Mouse (Mus musculus) spleen, postnatal 10 days (tissue): ENCODE measurements around the gene Neurod6.
A peak's percentile ranks its signal among the peaks of the same experiment; 100 is the strongest.
"Not testable (repeated sequence)": the region's sequence is repeated elsewhere in the genome, so short reads cannot be mapped to it uniquely, and the experiment has no call there.

ENCODE experiments used
- DNase-seq, 2 experiments: peaks; one replicate each; pipeline ENCODE4 v3.0.0; 2021 to 2022; ENCODE audit warnings: low spot score in 2 of 2

The Neurod6 gene

GRCm38 (mm10) chr6:55680974-55681373 lies at the start of gene Neurod6:
TSS of gene Neurod6 (minus strand) at chr6:55681263.
- no peak for DNase-seq

GRCm38 (mm10) chr6:55717209-55717608 lies 36.1 kb upstream of the Neurod6 start:
- peak; percentile 12 to 43 for DNase-seq

- no peak for DNase-seq
Measured at GRCm38 (mm10) chr6:55715446-55715845, 34.4 kb upstream of the Neurod6 start.

DNA sequence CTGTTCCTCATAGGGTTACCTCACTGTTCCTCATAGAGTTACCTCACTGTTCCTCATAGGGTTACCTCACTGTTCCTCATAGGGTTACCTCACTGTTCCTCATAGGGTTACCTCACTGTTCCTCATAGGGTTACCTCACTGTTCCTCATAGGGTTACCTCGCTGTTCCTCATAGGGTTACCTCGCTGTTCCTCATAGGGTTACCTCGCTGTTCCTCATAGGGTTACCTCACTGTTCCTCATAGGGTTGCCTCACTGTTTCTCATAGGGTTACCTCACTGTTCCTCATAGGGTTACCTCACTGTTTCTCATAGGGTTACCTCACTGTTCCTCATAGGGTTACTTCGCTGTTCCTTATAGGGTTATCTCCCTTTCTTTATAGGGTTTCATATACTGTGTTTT lies 29.9 kb upstream of the Neurod6 start:
- DNase-seq: not testable (repeated sequence)

GRCm38 (mm10) chr6:55704759-55705104 lies 23.7 kb upstream of the Neurod6 start:
- DNase-seq: no peak

GRCm38 (mm10) chr6:55704061-55704758 lies 23.1 kb upstream of the Neurod6 start:
- no peak for DNase-seq

DNA sequence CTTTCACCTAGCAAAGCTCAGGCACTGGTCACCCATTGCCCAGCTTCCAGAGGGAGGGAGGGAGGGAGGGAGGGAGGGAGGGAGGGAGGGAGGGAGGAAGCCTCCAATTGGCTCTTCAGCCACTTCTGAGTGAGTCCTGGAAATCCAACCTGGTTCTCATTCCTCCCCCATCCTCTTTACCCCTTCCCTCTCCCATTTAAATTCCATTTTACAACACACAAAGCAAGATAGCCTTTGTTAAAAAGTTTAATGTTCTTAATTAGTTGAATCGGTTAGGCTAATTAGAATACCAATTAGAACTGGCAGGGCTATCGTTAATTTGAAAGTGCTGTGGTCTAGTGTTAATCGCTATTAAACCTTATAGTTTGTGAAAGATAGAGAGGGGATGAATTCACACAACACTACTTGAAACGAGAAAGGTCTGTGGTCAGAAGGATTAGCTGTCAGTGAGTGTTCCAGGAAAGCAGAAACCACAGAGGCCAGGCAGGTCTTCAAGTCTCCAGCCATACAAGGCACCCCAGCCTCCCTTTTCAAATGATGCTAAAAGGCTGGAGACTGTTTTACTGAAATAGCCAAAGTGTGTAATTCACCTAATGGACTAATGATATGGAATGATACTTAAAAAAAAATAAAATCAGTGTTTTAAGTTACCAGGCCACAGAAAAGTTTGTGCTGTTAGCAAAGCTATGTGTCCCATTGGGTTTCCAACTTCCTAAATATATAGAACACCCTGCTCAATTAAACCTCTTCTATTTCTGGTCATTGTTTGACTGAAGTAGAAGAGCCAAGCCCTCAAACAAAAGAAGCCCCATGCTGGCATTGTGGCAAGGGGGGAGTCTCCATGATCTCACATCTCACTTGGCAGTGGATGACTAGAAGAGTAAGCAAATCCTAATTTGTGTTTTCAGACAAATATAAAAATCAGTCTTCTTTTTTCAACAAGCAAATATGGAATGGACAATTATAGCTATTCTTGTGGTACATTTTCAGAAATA lies 19.6 kb upstream of the Neurod6 start:
- DNase-seq: no peak

DNA sequence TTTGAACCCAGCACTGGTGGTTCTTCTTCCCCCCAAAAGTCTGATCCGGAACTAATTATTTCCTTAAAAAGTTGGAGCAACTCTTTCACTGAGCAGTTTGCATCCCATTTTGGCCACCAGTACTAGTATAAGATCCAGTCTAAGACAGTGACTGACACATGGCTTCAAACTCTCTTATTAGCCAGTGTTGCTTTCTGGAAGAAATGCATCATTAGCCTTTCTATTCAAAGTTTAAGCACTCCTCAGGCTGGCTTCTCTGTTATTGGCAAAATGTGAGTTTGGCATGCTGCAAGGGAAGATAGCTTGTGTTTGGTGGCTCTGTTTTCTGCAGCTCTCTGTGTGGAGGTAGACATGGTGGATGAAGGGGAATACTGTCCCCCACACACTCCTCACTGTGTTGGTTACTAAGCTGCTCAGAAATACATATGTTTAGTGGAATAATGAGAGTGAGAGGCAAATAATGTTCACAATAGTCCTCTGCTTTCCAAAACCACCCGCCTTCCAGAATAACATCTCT lies 9.0 kb upstream of the Neurod6 start:
- DNase-seq: no peak

DNA sequence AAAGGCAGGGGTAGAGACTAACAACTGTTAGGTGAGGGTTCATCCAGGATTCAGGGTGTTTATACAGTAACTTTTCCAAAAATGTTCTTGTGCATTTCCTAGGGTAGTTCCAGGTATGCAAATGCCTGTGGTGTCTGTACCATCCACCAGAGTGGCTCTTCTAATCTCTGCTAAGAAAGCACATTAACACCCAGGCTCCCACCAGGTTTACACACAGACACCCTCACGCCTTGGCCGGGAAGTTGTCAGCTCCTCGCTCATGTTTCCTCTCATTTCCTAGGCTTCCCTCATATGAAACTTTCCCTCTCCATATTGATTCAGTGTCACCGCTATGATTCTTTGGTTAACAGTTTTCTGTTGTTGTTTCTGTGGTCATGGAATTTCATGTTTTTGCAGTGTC lies 2.4 kb upstream of the Neurod6 start:
- DNase-seq: no peak

DNA sequence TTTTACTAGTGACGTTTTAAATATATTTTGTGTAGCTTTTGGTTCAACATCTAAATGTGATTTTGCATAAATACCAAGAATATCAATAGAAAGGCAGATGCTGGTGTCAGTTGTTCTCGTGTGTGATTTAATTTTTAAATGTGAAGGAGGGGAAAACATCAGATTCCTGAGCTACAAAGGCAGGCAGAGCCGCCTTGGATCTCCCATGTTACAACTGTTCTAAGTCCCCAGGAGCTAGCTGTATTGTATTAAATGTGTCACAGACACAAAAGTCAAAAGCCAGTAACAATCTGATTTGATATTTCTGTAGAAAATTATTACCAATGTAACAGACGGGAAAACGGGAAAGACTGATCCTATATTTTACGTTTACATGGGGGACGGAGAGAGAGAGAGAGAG lies 1.8 kb upstream of the Neurod6 start:
- DNase-seq: no peak

DNA sequence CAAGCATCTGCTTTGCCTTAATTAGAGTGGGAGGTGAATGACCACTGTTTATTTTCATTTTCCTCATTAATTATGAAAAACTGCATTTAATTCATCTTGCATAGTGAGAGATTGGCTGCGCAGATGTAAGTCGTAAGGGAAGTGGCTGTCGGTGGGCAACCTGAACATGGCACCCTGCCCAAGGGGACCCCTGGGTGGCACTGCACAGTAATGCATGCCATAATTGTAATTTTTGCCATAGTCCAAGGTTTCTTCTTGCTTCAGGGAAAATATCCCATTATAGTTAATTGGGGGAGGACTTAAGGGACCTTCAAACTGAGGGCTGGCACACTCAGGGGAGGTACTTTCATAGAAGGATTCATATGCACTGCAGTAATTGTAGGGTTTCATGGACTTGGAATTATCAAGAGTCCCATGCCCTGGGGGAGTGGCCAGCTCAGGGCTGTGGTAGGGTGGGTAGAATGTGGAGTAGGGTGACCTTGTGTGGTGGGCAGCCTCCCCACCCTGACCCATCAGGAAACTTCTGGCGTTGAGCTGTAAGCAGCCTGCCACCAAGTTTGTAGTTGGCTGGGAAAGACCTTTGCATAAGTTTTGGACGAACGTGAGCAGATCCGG lies 2.4 kb downstream of the Neurod6 start:
- DNase-seq: no peak

- DNase-seq: no peak
Measured at GRCm38 (mm10) chr6:55677326-55677725, 3.7 kb downstream of the Neurod6 start.

DNA sequence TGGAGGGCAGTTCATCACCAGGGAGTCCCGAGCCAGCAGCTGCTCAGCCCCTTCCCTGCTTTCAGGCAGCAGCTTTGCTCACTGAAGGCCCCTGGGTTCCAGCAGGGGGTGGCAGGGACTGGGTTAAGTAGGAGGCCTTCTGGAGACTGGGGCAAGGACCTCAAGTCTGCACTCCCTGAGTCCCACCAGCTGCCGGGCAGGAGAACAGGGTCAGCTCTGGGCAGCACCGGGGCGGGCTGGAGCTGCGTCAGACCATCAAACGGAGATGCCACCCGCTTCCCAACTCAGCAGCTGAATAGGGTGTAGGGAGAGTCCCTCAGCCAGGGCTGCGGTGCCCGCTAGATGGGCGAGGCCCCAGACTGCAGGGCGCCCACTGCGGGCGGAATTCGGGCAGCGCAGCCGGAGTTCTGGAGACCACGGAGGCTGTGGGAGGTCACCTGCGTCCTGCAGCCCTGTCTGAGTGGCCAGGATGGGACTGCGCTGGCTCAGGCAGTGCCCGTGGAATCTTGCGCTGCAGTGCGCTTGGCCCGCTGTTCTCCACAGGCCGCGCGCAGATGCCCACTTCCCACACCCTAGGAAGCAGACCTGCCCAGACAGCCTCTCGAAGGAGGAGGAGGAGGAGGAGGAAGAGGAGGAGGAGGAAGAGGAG lies 4.3 kb downstream of the Neurod6 start:
- DNase-seq: peak in 1 of 2 experiments; percentile 13

DNA sequence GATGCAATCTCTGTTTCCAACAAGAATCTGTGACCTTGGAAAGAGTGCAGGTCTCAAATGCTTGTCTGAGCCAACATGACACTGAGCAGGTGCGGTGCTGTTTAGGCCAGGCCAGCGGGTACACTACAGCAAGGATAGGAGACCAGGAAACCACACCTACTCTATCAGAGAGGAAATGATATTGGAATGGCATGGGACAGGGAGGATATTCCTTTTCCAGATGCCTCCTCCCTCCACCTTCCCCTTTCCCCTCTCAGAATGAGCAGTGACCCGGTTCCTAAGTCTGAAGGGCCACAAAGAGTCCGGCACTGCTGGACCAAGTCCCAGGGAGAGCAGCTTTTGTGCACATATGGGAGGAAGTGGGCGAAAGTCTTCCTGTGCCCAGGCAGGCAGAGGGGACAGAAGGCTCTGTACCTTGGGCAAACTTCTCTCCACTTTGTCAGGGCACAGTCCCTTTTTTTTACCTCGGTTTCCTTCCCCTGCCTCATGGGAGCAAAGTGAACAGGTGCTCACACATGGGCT lies 4.9 kb downstream of the Neurod6 start:
- no peak for DNase-seq

- DNase-seq: no peak
Measured at GRCm38 (mm10) chr6:55667801-55668200, 13.3 kb downstream of the Neurod6 start.

DNA sequence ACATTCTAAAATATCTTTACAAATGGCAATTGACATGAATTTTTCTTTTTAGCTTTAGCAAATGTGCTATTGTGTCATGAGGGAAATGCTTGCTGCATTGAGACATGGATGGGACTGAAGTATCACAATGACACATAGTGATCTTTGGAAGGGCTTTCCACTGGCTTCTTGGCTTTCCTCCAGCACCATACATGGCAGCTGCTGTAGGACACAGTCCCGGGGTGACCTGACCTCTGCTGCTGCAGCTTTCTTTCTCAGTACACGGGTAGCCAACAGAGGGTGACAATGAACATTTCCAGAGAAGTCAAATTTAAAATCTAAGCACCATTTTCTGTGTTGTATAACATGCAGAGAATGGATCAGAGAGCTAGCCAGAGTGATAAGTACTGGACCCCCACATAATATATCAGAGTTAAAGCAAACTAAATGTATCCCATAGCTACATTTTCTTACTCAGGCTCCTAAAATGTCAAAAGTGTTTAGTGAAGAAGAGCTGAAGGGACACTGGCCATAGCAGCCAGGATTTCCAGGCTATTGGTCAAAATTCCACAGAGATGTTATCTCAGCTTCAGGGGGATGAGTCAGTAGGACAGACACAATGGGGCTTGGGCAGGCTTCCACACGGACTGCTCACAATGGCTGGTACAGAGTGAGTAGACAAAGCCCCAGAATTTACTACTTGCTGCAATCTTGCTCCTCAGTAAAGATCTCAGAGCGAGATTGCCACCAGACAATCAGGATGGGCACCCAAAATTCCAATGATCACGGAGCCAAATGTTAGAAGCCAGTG lies 19.7 kb downstream of the Neurod6 start:
- no peak for DNase-seq

DNA sequence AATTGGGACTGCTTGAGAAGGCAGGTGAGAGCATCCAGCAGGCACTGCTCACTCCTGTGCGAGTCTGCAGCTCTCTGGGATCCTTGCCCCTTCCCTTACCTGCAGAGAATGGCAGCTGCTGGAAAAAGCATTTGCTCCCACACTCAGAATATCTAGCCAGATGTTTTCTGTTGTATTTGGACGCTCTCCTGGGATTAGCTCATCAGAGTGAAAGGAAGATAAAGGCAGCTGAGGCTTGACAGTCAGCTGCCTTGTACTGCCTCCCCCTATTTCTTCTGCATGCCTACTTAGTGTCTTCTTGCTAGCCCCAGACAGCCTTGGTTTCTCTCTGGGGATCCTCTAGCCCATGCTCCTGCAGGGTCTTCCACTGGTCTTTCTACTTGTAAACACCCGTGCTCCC lies 31.1 kb downstream of the Neurod6 start:
- DNase-seq: no peak

DNA sequence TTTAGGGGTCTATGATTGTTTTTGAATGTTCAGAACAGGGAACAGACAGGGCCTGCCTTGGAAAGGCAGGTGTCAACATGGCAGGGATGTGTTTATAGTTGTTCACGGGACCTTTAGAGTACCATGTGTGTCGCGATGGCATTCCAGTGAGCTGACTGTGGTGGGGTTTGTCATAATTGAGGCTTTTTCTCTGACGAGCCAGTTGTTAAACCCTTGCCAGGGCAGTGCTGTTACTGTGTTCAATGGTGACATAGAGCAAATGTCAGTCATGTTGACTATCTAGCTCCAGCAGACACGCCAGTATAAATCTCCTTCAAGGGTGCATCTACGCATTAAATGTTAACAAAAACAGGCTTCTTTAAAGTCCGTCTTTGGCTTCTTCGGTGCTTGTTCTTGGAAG lies 31.5 kb downstream of the Neurod6 start:
- DNase-seq: no peak

DNA sequence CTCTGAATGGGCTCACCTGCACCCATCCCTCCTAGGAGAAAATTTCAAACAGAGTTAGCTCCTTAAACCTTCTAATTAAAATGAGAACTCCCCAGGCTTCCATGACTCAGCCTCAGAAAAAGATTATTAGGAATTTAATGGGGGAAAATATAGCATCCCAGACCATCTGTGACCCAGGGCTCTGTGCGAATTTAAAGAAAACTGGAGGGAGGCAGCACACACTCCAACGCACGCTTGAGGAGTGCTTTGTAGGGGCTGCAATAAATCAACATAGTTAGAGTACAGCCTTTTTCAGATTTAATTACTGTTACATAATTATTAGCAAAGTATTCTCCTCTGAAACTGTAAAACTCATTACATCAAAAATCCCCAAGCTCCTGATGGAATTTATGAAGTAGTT lies 32.2 kb downstream of the Neurod6 start:
- DNase-seq: no peak

- no peak for DNase-seq
Measured at GRCm38 (mm10) chr6:55647771-55648280, 33.2 kb downstream of the Neurod6 start.
